Mouse (Mus musculus): ENCODE results near the gene Maml2.

DNA sequence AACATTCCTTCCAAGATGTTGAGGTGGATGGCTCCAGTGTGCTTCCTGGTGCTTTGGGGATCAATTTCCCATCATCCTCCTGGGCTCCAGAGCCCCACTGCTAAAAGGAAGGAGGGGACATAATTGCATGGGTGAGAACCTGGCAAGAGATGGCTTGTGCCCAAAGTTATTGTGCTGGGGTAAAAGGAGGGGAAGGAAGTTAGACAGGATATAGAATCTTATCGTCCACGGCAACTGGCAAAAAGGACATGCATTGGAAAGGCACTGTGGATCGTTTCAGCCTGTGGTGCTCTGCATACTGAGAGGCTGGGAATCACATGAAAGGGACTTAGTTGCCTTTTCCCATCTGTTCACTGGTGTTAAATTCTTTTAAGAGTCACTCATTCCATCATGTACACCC, 252.2 kb downstream of the Maml2 start:
- TF ChIP-seq GATA1 (IDR thresholded peaks at IDR 0.05; ENCODE audit: low read length) (no peak), TAL1 (IDR thresholded peaks at IDR 0.05; ENCODE audit: low read length) (no peak)
